Mouse (Mus musculus): Measurements from ENCODE around the gene Gm10378.
"Not testable (repeated sequence)": the region's sequence is repeated elsewhere in the genome, so short reads cannot be mapped to it uniquely, and the experiment has no call there.

Gm10378 gene

DNA sequence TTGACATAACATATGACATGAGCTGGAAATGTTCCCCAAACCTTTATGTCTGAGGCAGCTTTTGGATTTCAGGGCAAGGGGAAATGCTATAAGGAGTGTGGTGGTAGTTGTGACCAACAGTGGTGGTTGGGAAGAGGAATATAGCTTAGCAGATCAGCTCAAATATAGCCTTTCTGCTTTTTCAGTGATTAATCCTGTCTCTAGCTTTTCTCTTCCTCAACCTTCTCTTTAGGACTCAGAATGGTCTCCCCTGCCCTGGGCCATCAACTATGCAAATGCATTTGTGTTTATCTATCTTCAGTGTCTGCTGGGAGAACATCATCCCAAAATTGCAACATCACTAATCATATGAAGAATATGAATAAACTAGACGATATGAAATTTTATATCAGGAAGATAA lies at the start of gene Gm10378:
Gene Gm10378, plus strand, starts transcription at position 301 of the 400 bp plus-strand sequence.
- DNase-seq (ENCODE audit: low read depth, low spot score) = not testable (repeated sequence)

GRCm38 (mm10) chr14:42641817-42642216 lies 13.9 kb upstream of the Gm10378 start, which contains the start of gene Gm3633:
Gene Gm3633 (minus strand): TSS chr14:42641917.
- not testable (repeated sequence) for DNase-seq (ENCODE audit: low read depth, low spot score)

All from c-Kit-negative CD71-positive TER-119-positive erythroid progenitor cells, embryonic 14.5 days (primary cell).